Mouse (Mus musculus) kidney, postnatal 0 days (tissue): ENCODE results near the gene Cdh26. TPM values are rescaled to one million over a fixed set of nuclear protein-coding genes. Genes with fewer than 3 reads are reported as not detected.

Experiments used
- ATAC-seq: fragments of 200-750 bp; cut with Nextera tagmentation; replicated peaks from 2 replicates; pipeline ENCODE4 v1.8.0; 2017; ENCODE audit warnings: low read depth, moderate number of reproducible peaks, moderate TSS enrichment, moderate library complexity; ENCODE audit not compliant: low FRiP score
- DNase-seq: peaks from one replicate; pipeline ENCODE4 v3.0.0-alpha.2; 2016; ENCODE audit warnings: low spot score
- H3K27ac ChIP-seq: fragments of 300-500 bp; sonication (generic); 2 replicates; pipeline ENCODE4 v1.5.1; 2014; ENCODE audit warnings: mild to moderate bottlenecking
- H3K27me3 ChIP-seq: fragments of 300-500 bp; sonication (generic); 2 replicates; pipeline ENCODE4 v1.6.1; 2014; ENCODE audit warnings: low read length, mixed read lengths; ENCODE audit not compliant: insufficient read depth
- H3K36me3 ChIP-seq: fragments of 300-500 bp; sonication (generic); 2 replicates; pipeline ENCODE4 v1.6.1; 2014; ENCODE audit warnings: low read length, mixed read lengths; ENCODE audit not compliant: insufficient read depth
- H3K4me1 ChIP-seq: fragments of 300-500 bp; sonication (generic); replicated peaks from 2 replicates; pipeline ENCODE4 v1.6.1; 2014; ENCODE audit warnings: antibody characterized with exemption, low read length, mixed read lengths; ENCODE audit not compliant: insufficient read depth
- H3K4me2 ChIP-seq: fragments of 300-500 bp; sonication (generic); 2 replicates; pipeline ENCODE4 v1.6.1; 2014; ENCODE audit warnings: mild to moderate bottlenecking, low read length, moderate library complexity, mixed read lengths
- H3K4me3 ChIP-seq: fragments of 300-500 bp; sonication (generic); replicated peaks from 2 replicates; pipeline ENCODE4 v1.5.1; 2014; ENCODE audit warnings: low read depth, low read length
- H3K9ac ChIP-seq: fragments of 300-500 bp; sonication (generic); 2 replicates; pipeline ENCODE4 v1.6.1; 2014; ENCODE audit warnings: low read depth, low read length
- H3K9me3 ChIP-seq: fragments of 300-500 bp; sonication (generic); replicated peaks from 2 replicates; pipeline ENCODE4 v1.6.1; 2016; ENCODE audit warnings: low read length, inconsistent platforms, mixed read lengths
- CTCF ChIP-seq: IDR thresholded peaks from 2 replicates; pipeline ENCODE4 v1.5.1; 2016; ENCODE audit warnings: antibody characterized with exemption, low read depth, mild to moderate bottlenecking, moderate library complexity
- WGBS: fragments of 180-500 bp; shearing (Covaris S2); extraction: QIAGEN DNeasy Blood & Tissue Kit; methylation state at CpG from one replicate; pipeline ENCODE4 v1.1.7; 2014; 5-methylcytosine and 5-hydroxymethylcytosine counted together
- polyA plus RNA-seq: library from polyadenylated mRNA; unstranded; fragments of >200 nt; fragmentation: Nextera tagmentation; extraction: Ambion mirVana; gene quantifications from 2 replicates; pipeline ENCODE4 v1.2.1, GENCODE M21; 2015

Gene Cdh26
- polyA plus RNA-seq, 1 experiment from 2014 or later: 0.17 TPM

GRCm38 (mm10) chr2:178522331-178522730 lies 92.0 kb downstream of the Cdh26 start:
- Histone ChIP-seq H3K9ac (no peak overlapping the region), H3K27me3 (no peaks in the 10 kb centered on the region), H3K4me2 (no peak overlapping the region), H3K27ac (no peak overlapping the region), H3K36me3 (no peaks in the 10 kb centered on the region), H3K4me1 (no peaks in the 10 kb centered on the region), H3K4me3 (no peak overlapping the region), H3K9me3 (no peaks in the 10 kb centered on the region)
- ATAC-seq: no peak
- TF ChIP-seq CTCF: no peak
- DNase-seq: no peak
- 63% methylated on average over 4 of the region's 4 CpGs for WGBS

GRCm38 (mm10) chr2:178522786-178523185 lies 92.5 kb downstream of the Cdh26 start:
- no peak overlapping the region for H3K9ac ChIP-seq
- DNase-seq (no peak), ATAC-seq (no peak)
- no peaks in the 10 kb centered on the region for H3K36me3 ChIP-seq
- H3K4me2 ChIP-seq: no peak overlapping the region
- H3K27me3 ChIP-seq: no peaks in the 10 kb centered on the region
- no peak overlapping the region for H3K4me3 ChIP-seq
- H3K4me1 ChIP-seq: no peaks in the 10 kb centered on the region
- H3K9me3 ChIP-seq: no peaks in the 10 kb centered on the region
- TF ChIP-seq CTCF: no peak
- no peak overlapping the region for H3K27ac ChIP-seq
- WGBS: 91% methylated on average over 1 of the region's 1 CpGs

- Histone ChIP-seq H3K4me1 (no peaks in the 10 kb centered on the region), H3K4me2 (no peak overlapping the region), H3K4me3 (no peak overlapping the region), H3K9ac (no peak overlapping the region), H3K9me3 (no peaks in the 10 kb centered on the region), H3K36me3 (no peaks in the 10 kb centered on the region), H3K27ac (no peak overlapping the region), H3K27me3 (no peaks in the 10 kb centered on the region)
- DNase-seq: no peak
- 78% methylated on average over 6 of the region's 6 CpGs for WGBS
- ATAC-seq: no peak
- TF ChIP-seq CTCF: no peak
Observed at GRCm38 (mm10) chr2:178526776-178527175, 96.4 kb downstream of the Cdh26 start.

GRCm38 (mm10) chr2:178531226-178531625 lies 100.9 kb downstream of the Cdh26 start:
- Histone ChIP-seq H3K27me3 (no peaks in the 10 kb centered on the region), H3K4me3 (no peak overlapping the region), H3K4me1 (no peaks in the 10 kb centered on the region), H3K27ac (no peak overlapping the region), H3K36me3 (no peaks in the 10 kb centered on the region), H3K4me2 (no peak overlapping the region), H3K9me3 (no peaks in the 10 kb centered on the region), H3K9ac (no peak overlapping the region)
- no peak for TF ChIP-seq CTCF
- ATAC-seq: no peak
- no peak for DNase-seq
- WGBS: 71% methylated on average over 5 of the region's 5 CpGs

- ATAC-seq: no peak
Observed at GRCm38 (mm10) chr2:178536574-178536973, 106.2 kb downstream of the Cdh26 start.

More at GRCm38 (mm10) chr2:178536574-178536973, 106.2 kb downstream of the Cdh26 start:
- WGBS: 81% methylated on average over 4 of the region's 4 CpGs
- H3K4me2 ChIP-seq: no peak overlapping the region
- H3K9ac ChIP-seq: no peak overlapping the region
- no peak overlapping the region for H3K27ac ChIP-seq
- TF ChIP-seq CTCF: no peak
- H3K36me3 ChIP-seq: no peaks in the 10 kb centered on the region
- DNase-seq: no peak
- H3K9me3 ChIP-seq: no peaks in the 10 kb centered on the region
- H3K4me3 ChIP-seq: no peak overlapping the region
- H3K4me1 ChIP-seq: no peaks in the 10 kb centered on the region
- H3K27me3 ChIP-seq: no peaks in the 10 kb centered on the region

Other genes with a start within 250 kb of the Cdh26 start
- 0.08 TPM in 1 of 2 replicates, not detected in the other for gene Sycp2, start 22.8 kb upstream of the Cdh26 start, polyA plus RNA-seq
- gene Ppp1r3d, start 16.1 kb upstream of the Cdh26 start, polyA plus RNA-seq: 2.2 and 2.3 TPM in 2 replicates
- 3.8 and 5.4 TPM in 2 replicates for gene Fam217b, start 16.0 kb upstream of the Cdh26 start, polyA plus RNA-seq